Mouse (Mus musculus): Measurements from ENCODE around the gene Pqlc3. TPM values are rescaled to one million over a fixed set of nuclear protein-coding genes. Genes with fewer than 3 reads are reported as not detected.

Gene Pqlc3
- polyA plus RNA-seq (2014; fragmentation: Nextera tagmentation; extraction: Ambion mirVana), result 3.7 and 3.8 TPM in 2 replicates

GRCm38 (mm10) chr12:16999739-17000497 lies at the start of gene Pqlc3:
Gene Pqlc3 (minus strand): TSS chr12:17000408.
- Histone ChIP-seq H3K9ac (peak within 1 kb of the TSS; percentile 48), H3K9me3 (ENCODE audit: low read depth, low read length) (no peaks in the 10 kb centered on the region), H3K27ac (ENCODE audit: low read depth) (0 out of 2 replicates have a peak within 1 kb of the TSS, but pooled peaks have one; percentile 24), H3K4me2 (peak within 1 kb of the TSS; percentile 91), H3K4me1 (ENCODE audit: insufficient read depth) (0 out of 2 replicates have a peak, but pooled peaks cover 6% of the 10 kb centered on the region), H3K36me3 (ENCODE audit: insufficient read depth) (peaks cover 6% of the 10 kb centered on the region; the same call in 1 of the 2 replicates), H3K4me3 (ENCODE audit: low read depth, low read length) (peak within 1 kb of the TSS; percentile 61), H3K27me3 (ENCODE audit: insufficient read depth, low read length) (peaks cover 12% of the 10 kb centered on the region)
- peak; percentile 94 for ATAC-seq (ENCODE audit: insufficient read depth)
- WGBS, result 2% methylated on average over 57 of the region's 57 CpGs
- TF ChIP-seq CTCF (IDR thresholded peaks at IDR 0.05; ENCODE audit: low read depth), result no peak
- DNase-seq, result peak; percentile 85

GRCm38 (mm10) chr12:17049796-17050195 lies 49.6 kb upstream of the Pqlc3 start:
- no peak overlapping the region for H3K27ac ChIP-seq (ENCODE audit: low read depth)
- H3K36me3 ChIP-seq (ENCODE audit: insufficient read depth), result no peaks in the 10 kb centered on the region
- DNase-seq (no peak), ATAC-seq (ENCODE audit: insufficient read depth) (no peak)
- H3K4me2 ChIP-seq, result no peak overlapping the region
- H3K4me3 ChIP-seq (ENCODE audit: low read depth, low read length), result no peak overlapping the region
- H3K9me3 ChIP-seq (ENCODE audit: low read depth, low read length), result no peaks in the 10 kb centered on the region
- no peak overlapping the region for H3K9ac ChIP-seq
- 98% methylated on average over 1 of the region's 1 CpGs for WGBS
- TF ChIP-seq CTCF (IDR thresholded peaks at IDR 0.05; ENCODE audit: low read depth), result 0 out of 2 replicates have a peak, but pooled peaks have one; percentile 6
- H3K27me3 ChIP-seq (ENCODE audit: insufficient read depth, low read length), result no peaks in the 10 kb centered on the region
- H3K4me1 ChIP-seq (ENCODE audit: insufficient read depth), result no peaks in the 10 kb centered on the region

- Histone ChIP-seq H3K27ac (ENCODE audit: low read depth) (no peak overlapping the region), H3K4me3 (ENCODE audit: low read depth, low read length) (no peak overlapping the region), H3K4me2 (no peak overlapping the region), H3K9me3 (ENCODE audit: low read depth, low read length) (no peaks in the 10 kb centered on the region), H3K27me3 (ENCODE audit: insufficient read depth, low read length) (no peaks in the 10 kb centered on the region), H3K9ac (no peak overlapping the region), H3K4me1 (ENCODE audit: insufficient read depth) (no peaks in the 10 kb centered on the region), H3K36me3 (ENCODE audit: insufficient read depth) (no peaks in the 10 kb centered on the region)
- WGBS, result 57% methylated on average over 7 of the region's 7 CpGs
- DNase-seq (no peak), ATAC-seq (ENCODE audit: insufficient read depth) (no peak)
- no peak for TF ChIP-seq CTCF (IDR thresholded peaks at IDR 0.05; ENCODE audit: low read depth)
Measured at GRCm38 (mm10) chr12:17048979-17049612, 48.9 kb upstream of the Pqlc3 start.

DNA sequence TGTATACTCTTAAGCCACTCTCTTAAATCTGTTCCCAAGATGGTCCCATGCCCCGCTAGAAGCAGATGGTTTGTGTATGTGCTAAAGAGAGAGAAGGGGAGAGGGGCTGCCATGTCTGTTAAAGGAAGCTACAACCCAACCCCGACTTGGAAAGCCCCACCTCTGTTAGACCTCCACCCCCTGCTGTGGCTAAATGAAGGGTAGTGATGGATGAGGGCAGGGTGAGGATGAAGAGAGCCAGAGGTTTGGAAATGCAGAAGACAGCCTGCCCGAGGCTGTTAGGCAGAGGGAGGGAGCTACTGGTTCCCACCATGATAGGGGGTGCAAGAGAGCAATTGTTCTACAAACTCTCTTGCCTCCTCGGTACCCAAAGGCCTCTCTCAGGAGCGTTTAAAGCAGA lies 43.1 kb upstream of the Pqlc3 start:
- Histone ChIP-seq H3K4me3 (ENCODE audit: low read depth, low read length) (no peak overlapping the region), H3K36me3 (ENCODE audit: insufficient read depth) (no peaks in the 10 kb centered on the region), H3K9me3 (ENCODE audit: low read depth, low read length) (no peaks in the 10 kb centered on the region), H3K27ac (ENCODE audit: low read depth) (no peak overlapping the region), H3K4me1 (ENCODE audit: insufficient read depth) (peaks cover 6% of the 10 kb centered on the region), H3K27me3 (ENCODE audit: insufficient read depth, low read length) (no peaks in the 10 kb centered on the region), H3K4me2 (no peak overlapping the region), H3K9ac (no peak overlapping the region)
- DNase-seq (no peak), ATAC-seq (ENCODE audit: insufficient read depth) (no peak)
- TF ChIP-seq CTCF (IDR thresholded peaks at IDR 0.05; ENCODE audit: low read depth), result no peak
- 41% methylated on average over 5 of the region's 5 CpGs for WGBS

- ATAC-seq (ENCODE audit: insufficient read depth) (no peak), DNase-seq (no peak)
- Histone ChIP-seq H3K36me3 (ENCODE audit: insufficient read depth) (no peaks in the 10 kb centered on the region), H3K27ac (ENCODE audit: low read depth) (no peak overlapping the region), H3K4me3 (ENCODE audit: low read depth, low read length) (no peak overlapping the region), H3K9me3 (ENCODE audit: low read depth, low read length) (no peaks in the 10 kb centered on the region), H3K4me1 (ENCODE audit: insufficient read depth) (peaks cover 8% of the 10 kb centered on the region), H3K27me3 (ENCODE audit: insufficient read depth, low read length) (no peaks in the 10 kb centered on the region), H3K4me2 (no peak overlapping the region), H3K9ac (no peak overlapping the region)
- no peak for TF ChIP-seq CTCF (IDR thresholded peaks at IDR 0.05; ENCODE audit: low read depth)
- 31% methylated on average over 1 of the region's 1 CpGs for WGBS
Measured at GRCm38 (mm10) chr12:17040567-17040966, 40.4 kb upstream of the Pqlc3 start.

GRCm38 (mm10) chr12:17039415-17039814 lies 39.2 kb upstream of the Pqlc3 start:
- Histone ChIP-seq H3K4me1 (ENCODE audit: insufficient read depth) (peaks cover 8% of the 10 kb centered on the region), H3K9me3 (ENCODE audit: low read depth, low read length) (no peaks in the 10 kb centered on the region), H3K27ac (ENCODE audit: low read depth) (no peak overlapping the region), H3K4me3 (ENCODE audit: low read depth, low read length) (no peak overlapping the region), H3K36me3 (ENCODE audit: insufficient read depth) (no peaks in the 10 kb centered on the region), H3K27me3 (ENCODE audit: insufficient read depth, low read length) (no peaks in the 10 kb centered on the region), H3K9ac (no peak overlapping the region), H3K4me2 (no peak overlapping the region)
- ATAC-seq (ENCODE audit: insufficient read depth), result no peak
- WGBS, result 63% methylated on average over 2 of the region's 2 CpGs
- no peak for TF ChIP-seq CTCF (IDR thresholded peaks at IDR 0.05; ENCODE audit: low read depth)
- DNase-seq, result no peak

DNA sequence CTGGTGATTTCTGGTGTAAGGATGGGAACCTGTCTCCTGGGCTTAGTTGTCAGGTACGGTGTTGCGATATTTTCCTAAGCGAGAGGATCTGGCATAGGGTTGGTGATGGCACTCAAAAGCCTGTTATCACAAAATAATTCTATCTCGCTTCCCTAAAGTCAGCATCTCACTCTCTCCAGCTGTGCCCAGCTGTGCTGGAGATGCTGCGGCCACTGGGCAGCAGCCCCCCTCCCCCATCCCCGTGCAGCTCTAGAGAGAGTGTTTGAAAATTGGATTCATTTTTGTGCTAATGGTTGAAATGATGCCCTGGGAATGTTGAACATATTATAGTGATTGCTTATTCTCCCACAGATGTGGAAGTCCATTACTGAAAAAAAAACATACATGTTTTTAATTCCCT lies 38.0 kb upstream of the Pqlc3 start:
- WGBS, result 44% methylated on average over 6 of the region's 6 CpGs
- Histone ChIP-seq H3K27ac (ENCODE audit: low read depth) (no peak overlapping the region), H3K36me3 (ENCODE audit: insufficient read depth) (no peaks in the 10 kb centered on the region), H3K27me3 (ENCODE audit: insufficient read depth, low read length) (no peaks in the 10 kb centered on the region), H3K4me2 (no peak overlapping the region), H3K9me3 (ENCODE audit: low read depth, low read length) (no peaks in the 10 kb centered on the region), H3K4me3 (ENCODE audit: low read depth, low read length) (no peak overlapping the region), H3K9ac (no peak overlapping the region), H3K4me1 (ENCODE audit: insufficient read depth) (peaks cover 8% of the 10 kb centered on the region)
- ATAC-seq (ENCODE audit: insufficient read depth), result no peak
- DNase-seq, result peak; percentile 68
- TF ChIP-seq CTCF (IDR thresholded peaks at IDR 0.05; ENCODE audit: low read depth), result no peak
